Mouse (Mus musculus): ENCODE results near the gene Ptger1. TPM values are rescaled to one million over a fixed set of nuclear protein-coding genes. Genes with fewer than 3 reads are reported as not detected.

The Ptger1 gene
- total and polyA plus RNA-seq, 3 experiments = 3.3 to 7.6 TPM; not detected in 1

DNA sequence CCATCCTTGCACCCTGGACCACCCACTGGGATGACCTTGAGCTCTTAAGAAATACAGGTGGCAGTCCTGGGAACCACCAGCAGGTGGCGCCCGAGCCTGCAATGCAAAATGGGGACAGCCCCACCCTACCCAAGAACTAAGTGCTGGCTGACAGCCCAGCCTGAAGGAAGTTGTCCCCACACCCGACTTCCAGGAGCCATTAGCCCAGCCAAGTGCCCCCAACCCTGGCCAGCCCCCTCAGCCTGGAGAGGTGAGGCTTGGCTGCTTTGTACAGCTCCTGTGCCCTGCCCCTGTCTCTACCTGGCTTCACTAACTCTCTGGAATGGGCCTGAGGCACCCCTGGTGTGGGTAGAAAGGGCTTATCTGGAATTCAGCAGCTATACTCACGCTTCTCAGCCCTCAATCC, 4.1 kb upstream of the Ptger1 start:
- dilution Hi-C loops (cut with MboI; ENCODE audit: extremely low pct_ligation_motif_present, extremely low pct_unique_long_range_greater_than_20kb, low sequenced_read_pairs) = no loop called here
- peaks cover 0 to 35% of the 10 kb centered on the region in 2 experiments for H3K36me3 ChIP-seq (replicated peaks in 1 of 2; ENCODE audit: control insufficient read depth in 1 of 2, insufficient read depth in 1 of 2, low read length in 1 of 2)

DNA sequence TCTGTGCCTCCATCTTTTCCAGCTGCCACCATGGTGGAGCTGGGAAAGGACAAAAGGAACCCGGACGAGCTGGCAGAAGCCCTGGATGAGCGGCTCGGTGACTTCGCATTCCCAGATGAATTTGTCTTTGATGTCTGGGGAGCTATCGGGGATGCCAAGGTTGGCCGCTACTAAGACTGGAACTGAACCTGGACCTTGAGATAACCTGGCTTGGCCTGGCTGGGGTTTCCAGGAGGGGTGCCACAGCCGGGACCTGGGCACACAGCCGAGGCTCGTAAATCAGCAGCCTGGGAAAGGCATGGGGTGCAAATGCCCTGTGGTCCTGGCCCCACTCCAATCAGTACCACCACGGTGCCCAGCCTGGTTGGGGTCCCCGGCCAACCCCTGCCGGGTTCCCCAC, 2.4 kb upstream of the Ptger1 start:
- in situ Hi-C loops (cut with MboI; ENCODE audit: low pct_ligation_motif_present, low pct_unique_long_range_greater_than_20kb, low sequenced_read_pairs) (no loop called here), dilution Hi-C loops (cut with MboI; ENCODE audit: extremely low pct_ligation_motif_present, extremely low pct_unique_long_range_greater_than_20kb, low sequenced_read_pairs) (no loop called here)
- Histone ChIP-seq H3K27ac (ENCODE audit: insufficient read depth, low read depth) (no peak overlapping the region), H3K4me2 (ENCODE audit: insufficient read depth, low read depth, poor library complexity, severe bottlenecking) (no peak overlapping the region), H3K79me2 (replicated peaks; ENCODE audit: control insufficient read depth, extremely low read depth, insufficient read depth, poor library complexity, severe bottlenecking) (no peaks in the 10 kb centered on the region), H3K9me3 (replicated peaks; ENCODE audit: low read length) (peaks cover 9% of the 10 kb centered on the region), H3K36me3 (replicated peaks in 1 of 2; ENCODE audit: control insufficient read depth in 1 of 2, insufficient read depth in 1 of 2, low read length in 1 of 2) (peaks cover 15 to 52% of the 10 kb centered on the region in 2 experiments), H3K4me3 (replicated peaks in 1 of 3; ENCODE audit: low read depth in 2 of 3, low read length in 2 of 3, poor library complexity in 1 of 3) (no peak overlapping the region), H3K9ac (ENCODE audit: insufficient read depth, low read depth) (no peak overlapping the region), H3K27me3 (replicated peaks) (no peaks in the 10 kb centered on the region), H3K4me1 (ENCODE audit: control insufficient read depth in 1 of 2, insufficient read depth in 2 of 2) (peaks cover 5 to 13% of the 10 kb centered on the region in 2 experiments)
- TF ChIP-seq MXI1 (IDR thresholded peaks at IDR 0.05; ENCODE audit: low read depth, low read length) (no peak), GABPA (IDR thresholded peaks at IDR 0.05; ENCODE audit: insufficient replicate concordance, low read depth, low read length) (no peak), E2F4 (IDR thresholded peaks at IDR 0.05; ENCODE audit: insufficient replicate concordance, low read depth, low read length) (no peak), MAX (IDR thresholded peaks at IDR 0.05; ENCODE audit: low read length) (no peak), ZKSCAN1 (IDR thresholded peaks at IDR 0.05; ENCODE audit: borderline replicate concordance, low read depth, low read length) (no peak), TBP (conservative IDR thresholded peaks at IDR 0.05; ENCODE audit: low read depth, low read length) (no peak), USF2 (conservative IDR thresholded peaks at IDR 0.05; ENCODE audit: low read depth, low read length) (no peak), EP300 (IDR thresholded peaks at IDR 0.05; ENCODE audit: low read length) (no peak), SMC3 (IDR thresholded peaks at IDR 0.05; ENCODE audit: low read depth, low read length) (no peak), UBTF (IDR thresholded peaks at IDR 0.05; ENCODE audit: low read depth, low read length) (no peak)
- no peak for DNase-seq (ENCODE audit: extremely low read depth)

More for the DNA sequence above, 4.1 kb upstream of the Ptger1 start:
- no peak for TF ChIP-seq E2F4 (IDR thresholded peaks at IDR 0.05; ENCODE audit: insufficient replicate concordance, low read depth, low read length)
- TF ChIP-seq IRF4 (IDR thresholded peaks at IDR 0.05; ENCODE audit: low read depth, low read length) = no peak
- no peak for TF ChIP-seq ETS1 (conservative IDR thresholded peaks at IDR 0.05; ENCODE audit: low read depth, low read length)
- TF ChIP-seq ZNF384 (IDR thresholded peaks at IDR 0.05; ENCODE audit: low read depth, low read length) = no peak
- TF ChIP-seq CTCF (conservative IDR thresholded peaks at IDR 0.05 in 1 of 2, IDR thresholded peaks at IDR 0.05 in 1 of 2; ENCODE audit: low read depth in 2 of 2, low read length in 2 of 2) = peak; percentile 92
- peak; percentile 19; the same call in 1 of the 2 replicates for TF ChIP-seq ELF1 (IDR thresholded peaks at IDR 0.05; ENCODE audit: low read depth, low read length)
- peak; percentile 75 for TF ChIP-seq SMC3 (IDR thresholded peaks at IDR 0.05; ENCODE audit: low read depth, low read length)
- TF ChIP-seq POLR2A (IDR thresholded peaks at IDR 0.05; ENCODE audit: low read depth, low read length) = 0 out of 2 replicates have a peak, but pooled peaks have one; percentile 16
- peak; percentile 74 for TF ChIP-seq RAD21 (IDR thresholded peaks at IDR 0.05; ENCODE audit: low read depth, low read length)
- no peak overlapping the region for H3K9ac ChIP-seq (ENCODE audit: insufficient read depth, low read depth)
- peak; percentile 84 for DNase-seq (ENCODE audit: extremely low read depth)
- H3K4me2 ChIP-seq (ENCODE audit: insufficient read depth, low read depth, poor library complexity, severe bottlenecking) = no peak overlapping the region
- H3K27ac ChIP-seq (ENCODE audit: insufficient read depth, low read depth) = no peak overlapping the region
- H3K79me2 ChIP-seq (replicated peaks; ENCODE audit: control insufficient read depth, extremely low read depth, insufficient read depth, poor library complexity, severe bottlenecking) = no peaks in the 10 kb centered on the region
- no peaks in the 10 kb centered on the region for H3K9me3 ChIP-seq (replicated peaks; ENCODE audit: low read length)
- no peak overlapping the region for H3K4me3 ChIP-seq (replicated peaks in 1 of 3; ENCODE audit: low read depth in 2 of 3, low read length in 2 of 3, poor library complexity in 1 of 3)
- no peaks in the 10 kb centered on the region for H3K27me3 ChIP-seq (replicated peaks)
- H3K4me1 ChIP-seq (ENCODE audit: control insufficient read depth in 1 of 2, insufficient read depth in 2 of 2) = peaks cover 5 to 13% of the 10 kb centered on the region in 2 experiments
- in situ Hi-C loops (cut with MboI; ENCODE audit: low pct_ligation_motif_present, low pct_unique_long_range_greater_than_20kb, low sequenced_read_pairs) = no loop called here

Data from CH12.LX (cell line).